Mouse (Mus musculus) heart, adult 9 months (tissue): ENCODE measurements around the gene Slc13a3.
"Not testable (repeated sequence)": the region's sequence is repeated elsewhere in the genome, so short reads cannot be mapped to it uniquely, and the experiment has no call there.

Experiments used
- DNase-seq, 2 experiments: peaks; one replicate each; pipeline ENCODE4 v3.0.0; 2022; ENCODE audit warnings: low spot score in 2 of 2

Slc13a3 gene

GRCm38 (mm10) chr2:165473003-165473402 is at the start of gene Slc13a3:
TSS of gene Slc13a3 (minus strand) at chr2:165473230.
- no peak for DNase-seq

DNA sequence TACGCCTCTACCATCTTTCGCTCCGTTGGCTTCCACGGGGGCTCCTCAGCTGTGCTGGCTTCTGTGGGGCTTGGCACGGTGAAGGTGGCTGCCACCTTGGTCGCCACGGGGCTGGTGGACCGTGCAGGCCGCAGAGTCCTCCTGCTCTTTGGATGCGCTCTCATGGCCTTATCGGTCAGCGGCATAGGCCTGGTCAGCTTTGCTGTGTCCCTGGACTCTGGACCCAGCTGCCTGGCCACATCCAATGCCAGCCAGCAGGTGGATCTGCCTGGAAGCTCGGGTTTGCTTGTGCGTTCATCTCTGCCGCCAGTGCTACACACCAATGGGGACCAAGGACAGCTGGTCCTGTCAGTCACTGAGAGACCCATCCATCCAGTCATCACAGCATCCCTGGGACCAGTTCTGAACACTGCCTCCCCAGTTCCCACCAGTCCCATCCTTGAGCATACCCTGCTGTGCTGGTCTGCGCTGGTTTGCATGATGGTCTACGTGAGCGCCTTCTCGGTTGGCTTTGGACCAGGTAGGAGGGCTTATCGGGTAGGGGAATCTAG is 42.2 kb upstream of the Slc13a3 start:
- DNase-seq: no peak

GRCm38 (mm10) chr2:165512870-165513600 is 40.0 kb upstream of the Slc13a3 start:
- DNase-seq: peak in 1 of 2 experiments; percentile 36

- no peak for DNase-seq
Observed at GRCm38 (mm10) chr2:165512426-165512825, 39.4 kb upstream of the Slc13a3 start.

GRCm38 (mm10) chr2:165511530-165511929 is 38.5 kb upstream of the Slc13a3 start:
- DNase-seq: not testable (repeated sequence)

- DNase-seq: not testable (repeated sequence)
Observed at GRCm38 (mm10) chr2:165510914-165511458, 38.0 kb upstream of the Slc13a3 start.

- DNase-seq: no peak
Observed at GRCm38 (mm10) chr2:165510466-165510865, 37.4 kb upstream of the Slc13a3 start.

GRCm38 (mm10) chr2:165509686-165510085 is 36.7 kb upstream of the Slc13a3 start:
- no peak for DNase-seq

- DNase-seq: peak; percentile 67 to 73
Observed at GRCm38 (mm10) chr2:165503259-165504203, 30.5 kb upstream of the Slc13a3 start, which contains the start of gene Slc2a10. TSS of gene Slc2a10 (plus strand) at chr2:165503787.

GRCm38 (mm10) chr2:165498816-165499215 is 25.8 kb upstream of the Slc13a3 start:
- no peak for DNase-seq

DNA sequence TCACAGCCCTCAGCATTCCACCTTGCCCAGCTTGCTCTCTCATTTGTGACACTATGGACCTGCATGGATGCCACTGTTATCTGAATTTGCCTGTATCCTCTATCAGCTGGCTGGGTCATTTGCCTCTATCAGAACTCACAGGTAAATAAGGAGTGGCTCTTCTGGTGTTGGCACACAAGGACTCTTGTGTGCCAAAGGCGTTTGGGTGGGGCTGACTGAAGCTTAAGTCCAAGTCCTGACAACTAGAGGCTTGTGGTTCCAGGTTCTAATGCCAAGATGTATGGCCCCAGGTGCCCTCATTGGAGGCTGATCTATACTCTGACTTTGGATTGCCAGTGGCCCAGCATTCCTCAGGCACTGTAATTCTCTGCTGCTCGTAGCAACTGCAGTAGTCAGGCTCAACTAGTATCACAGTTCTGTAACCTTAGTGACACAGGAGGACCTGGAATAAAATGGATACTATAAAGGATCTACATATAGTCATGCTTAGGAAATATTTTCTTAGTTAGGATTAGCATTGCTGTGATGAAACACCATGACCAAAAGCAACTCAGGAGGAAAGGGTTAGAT is 24.8 kb upstream of the Slc13a3 start:
- no peak for DNase-seq

GRCm38 (mm10) chr2:165496251-165496650 is 23.2 kb upstream of the Slc13a3 start:
- peak in 1 of 2 experiments; percentile 18 for DNase-seq

- DNase-seq: no peak
Observed at GRCm38 (mm10) chr2:165494495-165494894, 21.5 kb upstream of the Slc13a3 start.

DNA sequence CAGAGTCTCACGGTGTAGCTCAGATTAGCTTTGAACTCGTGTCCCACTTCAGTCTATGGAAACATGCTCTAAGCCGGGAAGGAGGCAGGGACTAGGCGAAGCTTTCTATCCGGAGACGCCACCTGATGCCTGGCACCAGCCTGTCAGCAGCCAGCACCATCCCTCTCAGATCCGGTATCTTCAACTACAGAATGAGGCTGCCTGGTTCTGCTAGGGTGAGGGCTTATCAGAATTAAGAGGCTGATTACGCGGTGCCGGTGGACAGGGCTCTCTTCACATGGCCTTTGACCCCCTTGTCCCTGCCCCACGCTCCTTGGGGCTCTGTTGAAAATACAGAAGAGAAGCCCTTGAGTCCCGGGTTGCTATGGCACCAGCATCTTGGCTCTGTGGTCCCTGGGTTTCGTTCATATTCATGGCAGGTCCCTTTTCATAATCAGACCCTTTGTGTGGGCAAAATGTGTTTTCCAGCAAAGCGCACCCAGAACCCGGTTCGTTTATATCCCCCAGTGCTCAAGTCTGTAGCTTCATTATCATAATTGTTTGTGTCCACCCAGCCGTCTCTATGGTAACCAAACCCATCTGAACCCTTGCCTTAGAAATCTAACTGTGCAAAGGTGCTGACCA is 20.7 kb upstream of the Slc13a3 start:
- peak in 1 of 2 experiments; percentile 3 for DNase-seq

DNA sequence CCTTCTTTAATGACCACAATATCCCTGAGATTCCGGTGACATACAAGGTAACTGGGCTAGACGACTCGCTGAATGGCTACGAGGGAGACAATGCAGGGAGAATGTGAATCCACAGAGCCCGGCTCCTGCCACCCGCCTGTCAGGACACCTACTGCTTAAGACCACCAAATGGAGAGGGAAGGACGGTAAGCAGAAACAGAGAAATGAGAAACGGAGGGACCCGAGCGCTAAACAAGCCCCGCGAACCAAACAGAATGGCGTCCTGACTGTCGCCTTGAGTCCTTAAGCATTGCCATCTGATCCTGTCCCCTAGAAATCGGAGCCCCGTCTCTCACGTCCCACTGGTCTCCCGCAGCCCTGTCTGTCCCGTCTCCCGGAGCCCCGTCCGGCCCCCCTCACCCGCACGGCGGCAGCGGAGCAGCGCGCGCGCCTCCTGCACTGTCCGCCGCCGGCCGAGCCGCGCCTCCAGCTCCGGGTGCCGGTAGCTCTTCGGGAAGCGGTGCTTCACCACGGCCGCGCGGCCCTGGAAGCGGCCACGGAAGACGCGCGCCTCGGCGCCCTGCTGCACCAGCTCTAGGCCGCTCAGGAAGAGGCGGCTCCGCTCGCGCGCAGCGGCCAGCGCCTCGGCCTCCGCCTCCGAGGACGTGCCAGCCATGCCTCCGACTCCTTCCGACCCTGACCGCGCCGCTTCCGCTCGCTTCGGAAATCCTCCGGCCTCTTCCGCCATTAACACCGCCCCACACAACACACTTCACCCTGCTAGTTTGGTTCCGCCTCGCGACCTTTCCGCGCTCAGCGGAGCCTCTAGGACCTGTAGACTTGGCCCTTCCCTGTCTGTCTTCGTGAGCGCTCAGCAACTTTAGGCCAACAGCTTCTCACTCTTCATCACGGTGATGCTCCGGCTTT is 19.9 kb upstream of the Slc13a3 start, which contains the start of gene Trp53rka:
Gene Trp53rka, minus strand, starts transcription at position 677 of the 906 bp plus-strand sequence.
- peak; percentile 79 to 81 for DNase-seq

GRCm38 (mm10) chr2:165486881-165487535 is 14.0 kb upstream of the Slc13a3 start:
- DNase-seq: peak in 1 of 2 experiments; percentile 7

GRCm38 (mm10) chr2:165486401-165486800 is 13.4 kb upstream of the Slc13a3 start:
- DNase-seq: no peak

DNA sequence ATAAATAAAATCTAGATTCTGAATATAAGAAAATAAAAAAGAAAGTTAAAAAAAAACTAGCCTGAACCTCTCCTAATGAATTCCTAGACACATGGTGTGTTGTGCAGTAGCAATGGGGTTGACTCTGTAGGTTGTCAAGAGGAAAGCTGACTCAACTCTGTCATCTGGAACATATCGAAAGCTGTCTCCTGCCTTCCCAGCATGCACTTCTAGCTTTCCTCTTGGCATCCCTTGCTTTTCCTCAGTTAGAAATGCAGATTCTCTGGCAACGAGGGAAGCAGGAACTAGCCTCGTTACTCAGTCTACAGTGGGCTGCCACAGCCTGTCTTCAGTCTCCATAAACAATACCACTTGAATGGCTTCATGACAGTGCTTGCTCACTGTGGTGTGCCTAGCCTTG is 12.8 kb upstream of the Slc13a3 start:
- no peak for DNase-seq

- DNase-seq: no peak
Observed at GRCm38 (mm10) chr2:165484152-165484551, 11.1 kb upstream of the Slc13a3 start.
